In the genomic region with DNA sequence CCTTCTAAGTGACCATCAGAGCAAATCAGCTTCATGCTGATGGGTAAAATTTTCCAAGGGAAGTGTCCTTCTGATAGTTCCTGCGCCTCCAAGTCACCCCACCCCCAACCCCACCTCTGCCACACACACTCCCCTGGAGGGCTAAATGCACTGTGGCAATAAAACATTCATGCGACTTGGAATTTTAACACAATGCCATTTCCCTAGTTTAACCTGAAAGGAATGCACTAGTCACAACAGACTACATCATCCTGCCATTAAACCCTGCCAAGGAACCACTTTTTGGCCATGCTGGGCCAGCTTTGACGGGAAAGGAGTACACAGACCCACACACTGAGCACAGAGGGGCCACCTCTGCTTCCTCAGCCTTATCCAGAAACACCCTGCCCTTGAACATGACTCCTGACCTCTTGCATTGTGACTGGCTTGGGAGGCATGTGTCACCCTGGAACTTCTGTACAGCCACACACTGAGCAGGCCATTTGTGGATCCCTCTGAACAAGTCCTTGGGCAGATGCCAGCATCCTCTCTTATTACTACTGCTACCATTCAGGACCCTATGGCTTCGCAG, we compare ENCODE assay signal across 8 mouse cellular contexts.
DNase-seq lines count a peak whose midpoint lies in the region; ATAC-seq and TF ChIP-seq lines count a peak whose summit lies in the region.

No protein-coding gene starts in this region.

- intact Hi-C loops in heart, postnatal 36 days (cut with DNase I), result no loop called here

- H3K4me3 ChIP-seq in C2C12 (ENCODE audit: insufficient read depth, poor library complexity, severe bottlenecking), result no peak overlapping the region
- H3K4me3 ChIP-seq in embryonic facial prominence, embryonic 15.5 days (replicated peaks), result no peak overlapping the region
- H3K4me3 ChIP-seq in neural tube, embryonic 14.5 days (ENCODE audit: low read depth, low read length), result no peak overlapping the region
- H3K4me3 ChIP-seq in thymus, adult 2 months (ENCODE audit: control insufficient read depth, insufficient read depth, low read length), result no peak overlapping the region

- H3K4me2 ChIP-seq in embryonic facial prominence, embryonic 15.5 days (replicated peaks), result no peak overlapping the region; the same call in 1 of the 2 replicates
- H3K4me2 ChIP-seq in neural tube, embryonic 14.5 days (ENCODE audit: low read depth, low read length), result no peak overlapping the region

- H3K27me3 ChIP-seq in C2C12 (ENCODE audit: control insufficient read depth, insufficient read depth, insufficient read length), result no peaks in the 10 kb centered on the region
- H3K27me3 ChIP-seq in embryonic facial prominence, embryonic 15.5 days, result no peaks in the 10 kb centered on the region
- H3K27me3 ChIP-seq in neural tube, embryonic 14.5 days (ENCODE audit: control insufficient read depth, insufficient read depth, low read length), result no peaks in the 10 kb centered on the region
- H3K27me3 ChIP-seq in thymus, adult 2 months (ENCODE audit: control insufficient read depth, insufficient read depth, low read length), result no peaks in the 10 kb centered on the region

- TF ChIP-seq CTCF in C2C12 (IDR thresholded peaks at IDR 0.05; ENCODE audit: control insufficient read depth, insufficient read depth, insufficient read length), result no peak
- no peak for TF ChIP-seq CTCF in thymus, adult 2 months (IDR thresholded peaks at IDR 0.05; ENCODE audit: borderline replicate concordance, control insufficient read depth, extremely low read depth, insufficient read depth, low read length, poor library complexity)

- H3K4me1 ChIP-seq in embryonic facial prominence, embryonic 15.5 days, result peaks cover 19% of the 10 kb centered on the region
- peaks cover 13% of the 10 kb centered on the region; the same call in 1 of the 2 replicates for H3K4me1 ChIP-seq in neural tube, embryonic 14.5 days (ENCODE audit: control insufficient read depth, insufficient read depth, low read length)
- H3K4me1 ChIP-seq in thymus, adult 2 months (replicated peaks; ENCODE audit: control insufficient read depth, insufficient read depth, low read length), result no peaks in the 10 kb centered on the region

- no peak overlapping the region for H3ac ChIP-seq in C2C12 (ENCODE audit: control insufficient read depth, insufficient read length, low read depth)

- WGBS in embryonic facial prominence, embryonic 15.5 days, result 32% methylated on average over 4 of the region's 4 CpGs
- WGBS in neural tube, embryonic 14.5 days, result 18% methylated on average over 4 of the region's 4 CpGs
- 86% methylated on average over 4 of the region's 4 CpGs for WGBS in thymus, adult 2 months

- no peaks in the 10 kb centered on the region for H3K36me3 ChIP-seq in C2C12 (ENCODE audit: control insufficient read depth, insufficient read depth)
- no peaks in the 10 kb centered on the region for H3K36me3 ChIP-seq in embryonic facial prominence, embryonic 15.5 days
- no peaks in the 10 kb centered on the region for H3K36me3 ChIP-seq in neural tube, embryonic 14.5 days (ENCODE audit: control insufficient read depth, insufficient read depth, low read length)
- no peaks in the 10 kb centered on the region for H3K36me3 ChIP-seq in thymus, adult 2 months (ENCODE audit: control insufficient read depth, insufficient read depth, low read length)

- no peak for TF ChIP-seq POLR2A in thymus, adult 2 months (IDR thresholded peaks at IDR 0.05; ENCODE audit: control insufficient read depth, extremely low read depth, insufficient read depth, low read length, poor library complexity)

- H3K79me2 ChIP-seq in C2C12 (ENCODE audit: control insufficient read depth, insufficient read depth), result no peaks in the 10 kb centered on the region

- H3K9ac ChIP-seq in embryonic facial prominence, embryonic 15.5 days, result no peak overlapping the region
- H3K9ac ChIP-seq in neural tube, embryonic 14.5 days (replicated peaks; ENCODE audit: low read depth, low read length), result no peak overlapping the region

- H3K9me3 ChIP-seq in embryonic facial prominence, embryonic 15.5 days (replicated peaks), result no peaks in the 10 kb centered on the region
- no peaks in the 10 kb centered on the region for H3K9me3 ChIP-seq in neural tube, embryonic 14.5 days (ENCODE audit: control insufficient read depth, low read length)

- ATAC-seq in embryonic facial prominence, embryonic 15.5 days (ENCODE audit: insufficient number of reproducible peaks, low FRiP score, low TSS enrichment, low read depth), result no peak
- 0 out of 2 replicates have a peak, but pooled peaks have one; percentile 9 for ATAC-seq in neural tube, embryonic 14.5 days (ENCODE audit: low read depth)

- H3K27ac ChIP-seq in embryonic facial prominence, embryonic 15.5 days (replicated peaks), result peak overlapping the region; percentile 44; the same call in 1 of the 2 replicates
- no peak overlapping the region for H3K27ac ChIP-seq in neural tube, embryonic 14.5 days (ENCODE audit: low read depth, low read length)
- H3K27ac ChIP-seq in thymus, adult 2 months (ENCODE audit: control insufficient read depth, insufficient read depth, low read length), result no peak overlapping the region

- peak; percentile 76 for DNase-seq in 3134 (ENCODE audit: extremely low read depth, insufficient read length, low spot score)
- DNase-seq in heart, postnatal 36 days, result peak; percentile 29 to 33
- no peak for DNase-seq in right cerebral cortex, postnatal 25 days
- no peak for DNase-seq in thymus, adult 2 months
- DNase-seq in frontal cortex, postnatal 10 days (ENCODE audit: low spot score in 2 of 2), result no peak

- no peaks in the 10 kb centered on the region for H3K79me3 ChIP-seq in C2C12 (ENCODE audit: low read depth)

TF ChIP-seq in C2C12, 6 proteins besides CTCF, POLR2A, EP300 and RAD21:
- TF ChIP-seq MAX (IDR thresholded peaks at IDR 0.05) (peak; percentile 67), MYOD1 (IDR thresholded peaks at IDR 0.05; ENCODE audit: control insufficient read depth, insufficient read length, low read depth) (peak; percentile 1), MYOG (IDR thresholded peaks at IDR 0.05; ENCODE audit: control insufficient read depth, extremely low read depth, insufficient read length) (no peak), USF1 (IDR thresholded peaks at IDR 0.05; ENCODE audit: low read depth) (no peak), FOSL1 (IDR thresholded peaks at IDR 0.05; ENCODE audit: insufficient read depth, low read length, poor library complexity, severe bottlenecking) (no peak), CEBPB (IDR thresholded peaks at IDR 0.05; ENCODE audit: low read depth) (no peak)
TF ChIP-seq in C2C12: peak in this region for 2.

Comparison
In these comparisons a context has a peak if more than half of its experiments do, and no peak if none do; other contexts are left out.
1. DNase-seq: peak in 3134 (single experiment) and heart, postnatal 36 days (2 of 2); none in right cerebral cortex, postnatal 25 days (single experiment), thymus, adult 2 months (single experiment) and frontal cortex, postnatal 10 days (0 of 2).